ENCODE assay signal across 8 mouse cellular contexts in genomic region chr11:106037418-106037751, GRCm38 (mm10). TPM values are rescaled to one million over a fixed set of nuclear protein-coding genes. Genes with fewer than 3 reads are reported as not detected.
DNase-seq lines count a peak whose midpoint lies in the region; ATAC-seq lines count a peak whose summit lies in the region.

No protein-coding gene starts in this region.

- no peak for ATAC-seq in embryonic facial prominence, embryonic 12.5 days (ENCODE audit: insufficient number of reproducible peaks, insufficient read depth, low FRiP score, low TSS enrichment)
- peak; percentile 58 for ATAC-seq in hindbrain, embryonic 16.5 days
- peak; percentile 59 for ATAC-seq in neural tube, embryonic 14.5 days (ENCODE audit: low read depth)
- ATAC-seq in erythroid progenitor cell, adult 5-6 weeks (replicated peaks; ENCODE audit: low FRiP score, poor library complexity, severe bottlenecking): no peak

- H3K4me3 ChIP-seq in heart, embryonic 10.5 days: peak overlapping the region; percentile 97
- H3K4me3 ChIP-seq in embryonic facial prominence, embryonic 12.5 days: peak overlapping the region; percentile 98
- peak overlapping the region; percentile 89 for H3K4me3 ChIP-seq in hindbrain, embryonic 16.5 days (ENCODE audit: low read length)
- peak overlapping the region; percentile 93 for H3K4me3 ChIP-seq in neural tube, embryonic 14.5 days (ENCODE audit: low read depth, low read length)

- H3K4me2 ChIP-seq in embryonic facial prominence, embryonic 12.5 days (replicated peaks): peak overlapping the region; percentile 88
- H3K4me2 ChIP-seq in hindbrain, embryonic 16.5 days (ENCODE audit: low read length): peak overlapping the region; percentile 63
- H3K4me2 ChIP-seq in neural tube, embryonic 14.5 days (ENCODE audit: low read depth, low read length): peak overlapping the region; percentile 73

- under 1% methylated on average over 13 of the region's 13 CpGs for WGBS in heart, embryonic 10.5 days
- WGBS in embryonic facial prominence, embryonic 12.5 days: 0% methylated on average over 12 of the region's 13 CpGs
- under 1% methylated on average over 13 of the region's 13 CpGs for WGBS in hindbrain, embryonic 16.5 days
- 0% methylated on average over 13 of the region's 13 CpGs for WGBS in neural tube, embryonic 14.5 days

- 0 out of 2 replicates have a peak, but pooled peaks cover 3% of the 10 kb centered on the region for H3K36me3 ChIP-seq in heart, embryonic 10.5 days
- H3K36me3 ChIP-seq in embryonic facial prominence, embryonic 12.5 days: no peaks in the 10 kb centered on the region
- H3K36me3 ChIP-seq in hindbrain, embryonic 16.5 days (ENCODE audit: control insufficient read depth, insufficient read depth, low read length): no peaks in the 10 kb centered on the region
- H3K36me3 ChIP-seq in neural tube, embryonic 14.5 days (ENCODE audit: control insufficient read depth, insufficient read depth, low read length): no peaks in the 10 kb centered on the region

- peak overlapping the region; percentile 97 for H3K9ac ChIP-seq in embryonic facial prominence, embryonic 12.5 days
- H3K9ac ChIP-seq in hindbrain, embryonic 16.5 days (ENCODE audit: low read depth, low read length): peak overlapping the region; percentile 92
- H3K9ac ChIP-seq in neural tube, embryonic 14.5 days (replicated peaks; ENCODE audit: low read depth, low read length): peak overlapping the region; percentile 76

- H3K27ac ChIP-seq in heart, embryonic 10.5 days: peak overlapping the region; percentile 92
- peak overlapping the region; percentile 90 for H3K27ac ChIP-seq in embryonic facial prominence, embryonic 12.5 days
- peak overlapping the region; percentile 96 for H3K27ac ChIP-seq in hindbrain, embryonic 16.5 days (ENCODE audit: low read depth, low read length)
- peak overlapping the region; percentile 91 for H3K27ac ChIP-seq in neural tube, embryonic 14.5 days (ENCODE audit: low read depth, low read length)

- H3K4me1 ChIP-seq in heart, embryonic 10.5 days: peaks cover 18% of the 10 kb centered on the region; the same call in 1 of the 2 replicates
- H3K4me1 ChIP-seq in embryonic facial prominence, embryonic 12.5 days: peaks cover 16% of the 10 kb centered on the region
- peaks cover 28% of the 10 kb centered on the region for H3K4me1 ChIP-seq in hindbrain, embryonic 16.5 days (ENCODE audit: control insufficient read depth, insufficient read depth, low read depth, low read length)
- H3K4me1 ChIP-seq in neural tube, embryonic 14.5 days (ENCODE audit: control insufficient read depth, insufficient read depth, low read length): peaks cover 15% of the 10 kb centered on the region

- no peaks in the 10 kb centered on the region for H3K9me3 ChIP-seq in heart, embryonic 10.5 days
- H3K9me3 ChIP-seq in embryonic facial prominence, embryonic 12.5 days: no peaks in the 10 kb centered on the region
- H3K9me3 ChIP-seq in hindbrain, embryonic 16.5 days (ENCODE audit: control insufficient read depth, low read length): no peaks in the 10 kb centered on the region
- no peaks in the 10 kb centered on the region for H3K9me3 ChIP-seq in neural tube, embryonic 14.5 days (ENCODE audit: control insufficient read depth, low read length)

- H3K27me3 ChIP-seq in heart, embryonic 10.5 days (ENCODE audit: insufficient read depth, poor library complexity, severe bottlenecking): no peaks in the 10 kb centered on the region
- H3K27me3 ChIP-seq in embryonic facial prominence, embryonic 12.5 days: no peaks in the 10 kb centered on the region
- H3K27me3 ChIP-seq in hindbrain, embryonic 16.5 days (replicated peaks; ENCODE audit: control insufficient read depth, insufficient read depth, low read length): no peaks in the 10 kb centered on the region
- no peaks in the 10 kb centered on the region; the same call in 1 of the 2 replicates for H3K27me3 ChIP-seq in neural tube, embryonic 14.5 days (ENCODE audit: control insufficient read depth, insufficient read depth, low read length)

- peak; percentile 88 for DNase-seq in heart, embryonic 10.5 days (ENCODE audit: low spot score)
- DNase-seq in heart, adult 8-10 months (ENCODE audit: low spot score): no peak
- DNase-seq in Muller cell, postnatal 12 days (ENCODE audit: inconsistent ontology term): peak; percentile 79
- DNase-seq in liver: peak; percentile 39

RNA-seq across cellular contexts. Expression of gene Dcaf7, which starts 0.7 kb away (rescaled TPM):
- polyA plus RNA-seq in heart, embryonic 10.5 days (2016; fragmentation: Nextera tagmentation; extraction: Ambion mirVana): 60.4 and 69.6 TPM in 2 replicates
- 10 to 100 TPM; 35.1 to 41.9 (median 38.4) TPM for total RNA-seq in heart, adult 8-10 months (2022)
- 90.6 and 93.4 TPM in 2 replicates for polyA plus RNA-seq in embryonic facial prominence, embryonic 12.5 days (2016; fragmentation: Nextera tagmentation; extraction: Ambion mirVana)
- 152 and 179 TPM in 2 replicates for polyA plus RNA-seq in hindbrain, embryonic 16.5 days (2015; fragmentation: Nextera tagmentation; extraction: Ambion mirVana)
- polyA plus RNA-seq in neural tube, embryonic 14.5 days (2014; fragmentation: Nextera tagmentation; extraction: Ambion mirVana): 143 and 164 TPM in 2 replicates
- total RNA-seq in erythroid progenitor cell, adult 5-6 weeks (2015; ENCODE audit: low replicate concordance): 25.2 and 28.1 TPM in 2 replicates
- total RNA-seq in erythroid progenitor cell, adult 5-6 weeks (2017; ENCODE audit: low replicate concordance): 26.9 and 36.5 TPM in 2 replicates

RNA-seq across cellular contexts. Expression of gene Taco1, which starts 28.5 kb away (rescaled TPM):
- 11.5 and 11.6 TPM in 2 replicates for polyA plus RNA-seq in heart, embryonic 10.5 days (2016; fragmentation: Nextera tagmentation; extraction: Ambion mirVana)
- total RNA-seq in heart, adult 8-10 months (2022): 10 to 100 TPM; 56.4 to 73.0 (median 65.0) TPM
- 10.8 and 11.1 TPM in 2 replicates for polyA plus RNA-seq in embryonic facial prominence, embryonic 12.5 days (2016; fragmentation: Nextera tagmentation; extraction: Ambion mirVana)
- 7.4 and 7.8 TPM in 2 replicates for polyA plus RNA-seq in hindbrain, embryonic 16.5 days (2015; fragmentation: Nextera tagmentation; extraction: Ambion mirVana)
- 7.1 and 7.3 TPM in 2 replicates for polyA plus RNA-seq in neural tube, embryonic 14.5 days (2014; fragmentation: Nextera tagmentation; extraction: Ambion mirVana)
- 5.9 TPM in 1 of 2 replicates, not detected in the other for total RNA-seq in erythroid progenitor cell, adult 5-6 weeks (2015; ENCODE audit: low replicate concordance)
- 4.1 and 6.8 TPM in 2 replicates for total RNA-seq in erythroid progenitor cell, adult 5-6 weeks (2017; ENCODE audit: low replicate concordance)

RNA-seq across cellular contexts. Expression of gene Kcnh6, which starts 29.5 kb away (rescaled TPM):
- 0.43 and 0.72 TPM in 2 replicates for polyA plus RNA-seq in heart, embryonic 10.5 days (2016; fragmentation: Nextera tagmentation; extraction: Ambion mirVana)
- total RNA-seq in heart, adult 8-10 months (2022): not detected
- polyA plus RNA-seq in embryonic facial prominence, embryonic 12.5 days (2016; fragmentation: Nextera tagmentation; extraction: Ambion mirVana): 1.3 and 3.4 TPM in 2 replicates
- 2.7 and 3.1 TPM in 2 replicates for polyA plus RNA-seq in hindbrain, embryonic 16.5 days (2015; fragmentation: Nextera tagmentation; extraction: Ambion mirVana)
- 3.3 and 9.8 TPM in 2 replicates for polyA plus RNA-seq in neural tube, embryonic 14.5 days (2014; fragmentation: Nextera tagmentation; extraction: Ambion mirVana)
- not detected in 2 replicates for total RNA-seq in erythroid progenitor cell, adult 5-6 weeks (2015; ENCODE audit: low replicate concordance)
- total RNA-seq in erythroid progenitor cell, adult 5-6 weeks (2017; ENCODE audit: low replicate concordance): not detected in 2 replicates

RNA-seq across cellular contexts. Expression of gene Ace3, which starts 42.9 kb away (rescaled TPM):
- not detected in 2 replicates for polyA plus RNA-seq in heart, embryonic 10.5 days (2016; fragmentation: Nextera tagmentation; extraction: Ambion mirVana)
- not detected for total RNA-seq in heart, adult 8-10 months (2022)
- polyA plus RNA-seq in embryonic facial prominence, embryonic 12.5 days (2016; fragmentation: Nextera tagmentation; extraction: Ambion mirVana): not detected in 2 replicates
- 0.06 TPM in 1 of 2 replicates, not detected in the other for polyA plus RNA-seq in hindbrain, embryonic 16.5 days (2015; fragmentation: Nextera tagmentation; extraction: Ambion mirVana)
- polyA plus RNA-seq in neural tube, embryonic 14.5 days (2014; fragmentation: Nextera tagmentation; extraction: Ambion mirVana): not detected in 2 replicates
- total RNA-seq in erythroid progenitor cell, adult 5-6 weeks (2015; ENCODE audit: low replicate concordance): not detected in 2 replicates
- not detected in 2 replicates for total RNA-seq in erythroid progenitor cell, adult 5-6 weeks (2017; ENCODE audit: low replicate concordance)

RNA-seq across cellular contexts. Expression of gene Map3k3, which starts 47.0 kb away (rescaled TPM):
- 24.1 and 25.1 TPM in 2 replicates for polyA plus RNA-seq in heart, embryonic 10.5 days (2016; fragmentation: Nextera tagmentation; extraction: Ambion mirVana)
- total RNA-seq in heart, adult 8-10 months (2022): 10 to 100 TPM; 34.7 to 38.5 (median 36.1) TPM
- polyA plus RNA-seq in embryonic facial prominence, embryonic 12.5 days (2016; fragmentation: Nextera tagmentation; extraction: Ambion mirVana): 31.8 and 33.8 TPM in 2 replicates
- polyA plus RNA-seq in hindbrain, embryonic 16.5 days (2015; fragmentation: Nextera tagmentation; extraction: Ambion mirVana): 6.2 and 11.9 TPM in 2 replicates
- 11.0 and 15.9 TPM in 2 replicates for polyA plus RNA-seq in neural tube, embryonic 14.5 days (2014; fragmentation: Nextera tagmentation; extraction: Ambion mirVana)
- total RNA-seq in erythroid progenitor cell, adult 5-6 weeks (2015; ENCODE audit: low replicate concordance): 9.6 and 11.5 TPM in 2 replicates
- total RNA-seq in erythroid progenitor cell, adult 5-6 weeks (2017; ENCODE audit: low replicate concordance): 5.7 and 6.2 TPM in 2 replicates

Comparison
In these comparisons a context has a peak if more than half of its experiments do, and no peak if none do; other contexts are left out.
1. ATAC-seq: peak in hindbrain, embryonic 16.5 days (single experiment) and neural tube, embryonic 14.5 days (single experiment); none in embryonic facial prominence, embryonic 12.5 days (single experiment) and erythroid progenitor cell, adult 5-6 weeks (single experiment).
2. Peak in every context shown above with its lines, with median percentiles within 50 percentile points of each other: H3K27ac ChIP-seq, H3K4me3 ChIP-seq, H3K4me2 ChIP-seq and H3K9ac ChIP-seq.